Mouse (Mus musculus) C2C12 (cell line): ENCODE results near the gene Col6a1. TPM values are rescaled to one million over a fixed set of nuclear protein-coding genes. Genes with fewer than 3 reads are reported as not detected.

Experiments
- H3K27me3 ChIP-seq: one replicate; pipeline ENCODE4 v1.6.1; 2011; ENCODE audit not compliant: control insufficient read depth, insufficient read depth, insufficient read length
- H3K36me3 ChIP-seq: one replicate; pipeline ENCODE4 v1.6.1; 2011; ENCODE audit not compliant: control insufficient read depth, insufficient read depth
- H3K4me3 ChIP-seq: one replicate; pipeline ENCODE4 v1.5.1; 2011; ENCODE audit warnings: mild to moderate bottlenecking, control low read depth; ENCODE audit not compliant: poor library complexity, insufficient read depth, severe bottlenecking
- H3K79me2 ChIP-seq: one replicate; pipeline ENCODE4 v1.6.1; 2011; ENCODE audit not compliant: control insufficient read depth, insufficient read depth
- H3K79me3 ChIP-seq: one replicate; pipeline ENCODE4 v1.6.1; 2011; ENCODE audit warnings: low read depth, control low read depth
- H3ac ChIP-seq: one replicate; pipeline ENCODE3; 2011; ENCODE audit warnings: low read depth; ENCODE audit not compliant: control insufficient read depth, insufficient read length
- CEBPB ChIP-seq: IDR thresholded peaks from one replicate; pipeline ENCODE4 v1.6.1; 2011; ENCODE audit warnings: low read depth, mild to moderate bottlenecking, control low read depth, moderate library complexity
- CTCF ChIP-seq: IDR thresholded peaks from one replicate; pipeline ENCODE4 v1.5.1; 2011; ENCODE audit not compliant: control insufficient read depth, insufficient read depth, insufficient read length
- FOSL1 ChIP-seq: IDR thresholded peaks from one replicate; pipeline ENCODE4 v1.8.0; 2011; ENCODE audit warnings: mild to moderate bottlenecking, low read length; ENCODE audit not compliant: poor library complexity, insufficient read depth, severe bottlenecking
- MAX ChIP-seq: IDR thresholded peaks from one replicate; pipeline ENCODE4 v1.6.1; 2011; ENCODE audit warnings: mild to moderate bottlenecking, control low read depth
- MYOD1 ChIP-seq: IDR thresholded peaks from one replicate; pipeline ENCODE4 v1.6.1; 2011; ENCODE audit warnings: low read depth; ENCODE audit not compliant: control insufficient read depth, insufficient read length
- MYOG ChIP-seq: IDR thresholded peaks from one replicate; pipeline ENCODE4 v1.6.1; 2011; ENCODE audit not compliant: control insufficient read depth, insufficient read length; ENCODE audit errors: extremely low read depth
- USF1 ChIP-seq: IDR thresholded peaks from one replicate; pipeline ENCODE4 v1.6.1; 2011; ENCODE audit warnings: low read depth, mild to moderate bottlenecking, control low read depth, moderate library complexity
- polyA plus RNA-seq: library from polyadenylated mRNA; unstranded; fragments of >200 nt; fragmentation: generic; extraction: Trizol; gene quantifications from one replicate; pipeline ENCODE4 v1.2.1, GENCODE M21; 2012; ENCODE audit warnings: missing spikeins

Col6a1 gene
- polyA plus RNA-seq, 1 experiment: 3.8 TPM

- Histone ChIP-seq H3K4me3 (no peak overlapping the region), H3ac (no peak overlapping the region), H3K36me3 (no peaks in the 10 kb centered on the region), H3K27me3 (no peaks in the 10 kb centered on the region), H3K79me2 (no peaks in the 10 kb centered on the region), H3K79me3 (no peaks in the 10 kb centered on the region)
- TF ChIP-seq USF1: no peak
Observed at GRCm38 (mm10) chr10:76721746-76722145, 4.2 kb downstream of the Col6a1 start.

GRCm38 (mm10) chr10:76721216-76721615, 4.8 kb downstream of the Col6a1 start:
- H3K4me3 ChIP-seq: no peak overlapping the region
- H3K36me3 ChIP-seq: no peaks in the 10 kb centered on the region
- H3K79me3 ChIP-seq: no peaks in the 10 kb centered on the region
- no peak overlapping the region for H3ac ChIP-seq
- no peaks in the 10 kb centered on the region for H3K79me2 ChIP-seq
- no peaks in the 10 kb centered on the region for H3K27me3 ChIP-seq
- TF ChIP-seq CEBPB: no peak
- TF ChIP-seq MYOD1: no peak
- no peak for TF ChIP-seq FOSL1
- no peak for TF ChIP-seq CTCF
- no peak for TF ChIP-seq USF1
- TF ChIP-seq MAX: no peak
- no peak for TF ChIP-seq MYOG

GRCm38 (mm10) chr10:76717631-76718030, 8.3 kb downstream of the Col6a1 start:
- TF ChIP-seq USF1 (no peak), MYOG (no peak)

GRCm38 (mm10) chr10:76717026-76717425, 8.9 kb downstream of the Col6a1 start:
- TF ChIP-seq MYOD1 (no peak), MAX (no peak), USF1 (no peak), CTCF (no peak), FOSL1 (no peak), CEBPB (no peak), MYOG (no peak)
- Histone ChIP-seq H3K27me3 (no peaks in the 10 kb centered on the region), H3K79me3 (no peaks in the 10 kb centered on the region), H3K4me3 (no peak overlapping the region), H3K36me3 (no peaks in the 10 kb centered on the region), H3K79me2 (no peaks in the 10 kb centered on the region), H3ac (no peak overlapping the region)

More at GRCm38 (mm10) chr10:76717631-76718030, 8.3 kb downstream of the Col6a1 start:
- Histone ChIP-seq H3ac (no peak overlapping the region), H3K27me3 (no peaks in the 10 kb centered on the region), H3K4me3 (no peak overlapping the region), H3K79me2 (no peaks in the 10 kb centered on the region), H3K79me3 (no peaks in the 10 kb centered on the region), H3K36me3 (no peaks in the 10 kb centered on the region)

GRCm38 (mm10) chr10:76714303-76714702, 11.7 kb downstream of the Col6a1 start:
- Histone ChIP-seq H3K36me3 (no peaks in the 10 kb centered on the region), H3K79me2 (no peaks in the 10 kb centered on the region), H3K79me3 (no peaks in the 10 kb centered on the region), H3ac (no peak overlapping the region), H3K4me3 (no peak overlapping the region), H3K27me3 (no peaks in the 10 kb centered on the region)
- TF ChIP-seq MYOD1 (no peak), CTCF (no peak), FOSL1 (no peak), CEBPB (no peak), MAX (no peak), MYOG (no peak), USF1 (no peak)

- H3K4me3 ChIP-seq: no peak overlapping the region
- no peak overlapping the region for H3ac ChIP-seq
- no peaks in the 10 kb centered on the region for H3K79me2 ChIP-seq
- H3K36me3 ChIP-seq: no peaks in the 10 kb centered on the region
- H3K27me3 ChIP-seq: no peaks in the 10 kb centered on the region
- TF ChIP-seq CTCF: no peak
- no peaks in the 10 kb centered on the region for H3K79me3 ChIP-seq
Observed at GRCm38 (mm10) chr10:76712500-76712899, 13.5 kb downstream of the Col6a1 start.

GRCm38 (mm10) chr10:76711331-76711730, 14.6 kb downstream of the Col6a1 start:
- H3K36me3 ChIP-seq: no peaks in the 10 kb centered on the region

More at GRCm38 (mm10) chr10:76711331-76711730, 14.6 kb downstream of the Col6a1 start:
- Histone ChIP-seq H3K79me2 (no peaks in the 10 kb centered on the region), H3K4me3 (no peak overlapping the region), H3ac (no peak overlapping the region), H3K79me3 (no peaks in the 10 kb centered on the region), H3K27me3 (no peaks in the 10 kb centered on the region)
- TF ChIP-seq CTCF: no peak
- TF ChIP-seq MYOD1: no peak
- TF ChIP-seq CEBPB: no peak
- TF ChIP-seq USF1: no peak
- no peak for TF ChIP-seq MAX
- TF ChIP-seq FOSL1: no peak
- TF ChIP-seq MYOG: no peak
